In genomic region chr8:45367154-45367553, GRCm38 (mm10) we compare ENCODE assay signal across 39 mouse cellular contexts. TPM values are rescaled to one million over a fixed set of nuclear protein-coding genes. Genes with fewer than 3 reads are reported as not detected.
A peak's percentile ranks its signal among the peaks of the same experiment; 100 is the strongest.
DNase-seq lines count a peak whose midpoint lies in the region; ATAC-seq and TF ChIP-seq lines count a peak whose summit lies in the region.
"Had no signal": no experiment of that assay in that cellular context is flagged by ENCODE, and none has a peak within 500 bp of the region (broad histone marks: within the 10 kb centered on the region; RNA-seq: fewer than 3 reads in every experiment).

No protein-coding gene starts in this region.

- H3K36me3 ChIP-seq in spleen, adult 2 months (ENCODE audit: control insufficient read depth, insufficient read depth, low read length): no peaks in the 10 kb centered on the region
- no peaks in the 10 kb centered on the region for H3K36me3 ChIP-seq in hindbrain, embryonic 12.5 days
- H3K36me3 ChIP-seq: G1E; hindbrain, embryonic 13.5 days; liver, embryonic 12.5 days; midbrain, embryonic 13.5 days; stomach, embryonic 15.5 days had no signal

- H3K4me1 ChIP-seq in spleen, adult 2 months (ENCODE audit: control insufficient read depth, insufficient read depth, insufficient read length): no peaks in the 10 kb centered on the region
- no peaks in the 10 kb centered on the region for H3K4me1 ChIP-seq in hindbrain, embryonic 12.5 days
- H3K4me1 ChIP-seq: forebrain, embryonic 13.5 days; hindbrain, embryonic 13.5 days; liver, embryonic 12.5 days; midbrain, embryonic 13.5 days had no signal

- H3K27ac ChIP-seq in spleen, adult 2 months (ENCODE audit: insufficient read depth, low read length): peak overlapping the region; percentile 14; the same call in 1 of the 2 replicates
- H3K27ac ChIP-seq in hindbrain, embryonic 12.5 days: no peak overlapping the region
- H3K27ac ChIP-seq: forebrain, embryonic 13.5 days; hindbrain, embryonic 13.5 days; liver, embryonic 12.5 days; midbrain, embryonic 13.5 days; stomach, embryonic 15.5 days had no signal

- peak; percentile 99 for ATAC-seq in megakaryocyte, adult 5-6 weeks (ENCODE audit: poor library complexity, severe bottlenecking)
- no peak for ATAC-seq in hindbrain, embryonic 12.5 days (ENCODE audit: low FRiP score)
- ATAC-seq: forebrain, embryonic 13.5 days; intestine, embryonic 16.5 days; liver, embryonic 12.5 days; liver, postnatal 0 days; midbrain, embryonic 13.5 days had no signal

- no peak for TF ChIP-seq CTCF in spleen, adult 2 months (IDR thresholded peaks at IDR 0.05; ENCODE audit: extremely low read depth, insufficient read depth, insufficient read length, insufficient replicate concordance)

- no peak overlapping the region for H3K9ac ChIP-seq in hindbrain, embryonic 12.5 days
- H3K9ac ChIP-seq: forebrain, embryonic 13.5 days; hindbrain, embryonic 13.5 days; liver, embryonic 12.5 days; liver, postnatal 0 days; midbrain, embryonic 13.5 days; stomach, embryonic 15.5 days had no signal

- TF ChIP-seq POLR2A in spleen, adult 2 months (IDR thresholded peaks at IDR 0.05; ENCODE audit: low read depth, low read length): no peak

- WGBS in spleen, adult 2 months: 16% methylated on average over 1 of the region's 1 CpGs
- 94% methylated on average over 1 of the region's 1 CpGs for WGBS in hindbrain, embryonic 12.5 days

- no peak overlapping the region for H3K4me3 ChIP-seq in spleen, adult 2 months (ENCODE audit: extremely low read depth, insufficient read depth, insufficient read length)
- H3K4me3 ChIP-seq in hindbrain, embryonic 12.5 days: no peak overlapping the region
- H3K4me3 ChIP-seq: forebrain, embryonic 13.5 days; hindbrain, embryonic 13.5 days; liver, embryonic 12.5 days; midbrain, embryonic 13.5 days; stomach, embryonic 15.5 days had no signal

- H3K27me3 ChIP-seq in spleen, adult 2 months (ENCODE audit: control insufficient read depth, insufficient read depth, low read length): no peaks in the 10 kb centered on the region
- no peaks in the 10 kb centered on the region for H3K27me3 ChIP-seq in hindbrain, embryonic 12.5 days
- H3K27me3 ChIP-seq: forebrain, embryonic 13.5 days; hindbrain, embryonic 13.5 days; liver, embryonic 12.5 days; midbrain, embryonic 13.5 days; stomach, embryonic 15.5 days had no signal

- no peaks in the 10 kb centered on the region for H3K9me3 ChIP-seq in hindbrain, embryonic 12.5 days (replicated peaks)
- H3K9me3 ChIP-seq: forebrain, embryonic 13.5 days; hindbrain, embryonic 13.5 days; liver, embryonic 12.5 days; midbrain, embryonic 13.5 days; stomach, embryonic 15.5 days had no signal

- H3K4me2 ChIP-seq in hindbrain, embryonic 12.5 days (replicated peaks): no peak overlapping the region
- H3K4me2 ChIP-seq: forebrain, embryonic 13.5 days; hindbrain, embryonic 13.5 days; liver, embryonic 12.5 days; midbrain, embryonic 13.5 days; stomach, embryonic 15.5 days had no signal

- no peak for DNase-seq in spleen, adult 2 months (ENCODE audit: low read depth in 1 of 2, low spot score in 2 of 2)
- DNase-seq in spleen, postnatal 10 days (ENCODE audit: low spot score in 2 of 2): no peak
- DNase-seq in c-Kit-positive CD71-negative TER-119-negative erythroid progenitor cells, embryonic 14.5 days (ENCODE audit: low read depth): peak; percentile 9
- no peak for DNase-seq in adrenal gland, postnatal 14 days
- DNase-seq in cerebellum, adult 8-10 months: no peak
- DNase-seq: adrenal gland, adult 8-10 months; cerebellum, adult 11-12 months; cerebellum, postnatal 10 days; gastrocnemius, postnatal 25 days; kidney, postnatal 14 days; layer of hippocampus, postnatal 36 days; left cerebral cortex, postnatal 4 days; liver, postnatal 0 days; lung, postnatal 36 days; right cerebral cortex, postnatal 25 days; thymus, postnatal 14 days had no signal

RNA-seq across cellular contexts. Expression of gene Fam149a, which starts 14.9 kb away (rescaled TPM):
- polyA plus RNA-seq in spleen, adult 2 months (2012; rRNA removed): 2.1 and 2.3 TPM in 2 replicates
- 0.31 and 0.36 TPM in 2 replicates for total RNA-seq in megakaryocyte, adult 5-6 weeks (2015)
- 0.15 TPM in 1 of 2 replicates, not detected in the other for total RNA-seq in megakaryocyte, adult 5-6 weeks (2017)
- 6.4 and 7.3 TPM in 2 replicates for total RNA-seq in adrenal gland, postnatal 14 days (2021)
- polyA plus RNA-seq in hindbrain, embryonic 12.5 days (2016; fragmentation: Nextera tagmentation; extraction: Ambion mirVana): 10.4 and 11.9 TPM in 2 replicates
- total RNA-seq: megakaryocyte-erythroid progenitor cell, adult 5-6 weeks had no signal
- polyA plus RNA-seq: G1E had no signal

RNA-seq across cellular contexts. Expression of gene Cyp4v3, which starts 34.1 kb away (rescaled TPM):
- polyA plus RNA-seq in spleen, adult 2 months (2012; rRNA removed): 2.0 and 2.1 TPM in 2 replicates
- 18.4 and 21.6 TPM in 2 replicates for total RNA-seq in megakaryocyte, adult 5-6 weeks (2015)
- total RNA-seq in megakaryocyte, adult 5-6 weeks (2017): 18.0 and 21.5 TPM in 2 replicates
- 11.3 and 18.6 TPM in 2 replicates for total RNA-seq in adrenal gland, postnatal 14 days (2021)
- 1.2 and 1.4 TPM in 2 replicates for polyA plus RNA-seq in hindbrain, embryonic 12.5 days (2016; fragmentation: Nextera tagmentation; extraction: Ambion mirVana)
- polyA plus RNA-seq: G1E had no signal

RNA-seq across cellular contexts. Expression of gene Tlr3, which starts 43.7 kb away (rescaled TPM):
- 2.1 and 2.2 TPM in 2 replicates for polyA plus RNA-seq in spleen, adult 2 months (2012; rRNA removed)
- 1.8 and 2.2 TPM in 2 replicates for total RNA-seq in megakaryocyte, adult 5-6 weeks (2015)
- total RNA-seq in megakaryocyte, adult 5-6 weeks (2017): 0.29 and 0.41 TPM in 2 replicates
- 7.1 and 7.3 TPM in 2 replicates for total RNA-seq in adrenal gland, postnatal 14 days (2021)
- polyA plus RNA-seq in hindbrain, embryonic 12.5 days (2016; fragmentation: Nextera tagmentation; extraction: Ambion mirVana): 1.1 and 1.4 TPM in 2 replicates
- polyA plus RNA-seq: G1E had no signal

RNA-seq across cellular contexts. Expression of gene Gm45753, which starts 58.9 kb away (rescaled TPM):
- not detected in 2 replicates for polyA plus RNA-seq in spleen, adult 2 months (2012; rRNA removed)
- total RNA-seq in megakaryocyte, adult 5-6 weeks (2015): not detected in 2 replicates
- 0.12 TPM in 1 of 2 replicates, not detected in the other for total RNA-seq in megakaryocyte, adult 5-6 weeks (2017)
- 0.23 and 6.5 TPM in 2 replicates for total RNA-seq in adrenal gland, postnatal 14 days (2021)
- polyA plus RNA-seq in hindbrain, embryonic 12.5 days (2016; fragmentation: Nextera tagmentation; extraction: Ambion mirVana): not detected in 2 replicates
- total RNA-seq: G1E; gastrocnemius, adult 18-20 months; gastrocnemius, postnatal 25 days; heart, adult 8-10 months; heart, postnatal 25 days; layer of hippocampus, adult 18-20 months; layer of hippocampus, postnatal 36 days; left cerebral cortex, postnatal 4 days; megakaryocyte-erythroid progenitor cell, adult 5-6 weeks had no signal
- polyA plus RNA-seq: C2C12; cortical plate, adult 2 months; embryonic facial prominence, embryonic 14.5 days; forebrain, embryonic 13.5 days; G1E; heart, embryonic 14.5 days; hindbrain, embryonic 13.5 days; kidney, embryonic 14.5 days; limb, embryonic 14.5 days; lung, embryonic 16.5 days; midbrain, embryonic 13.5 days; neural tube, embryonic 14.5 days; urinary bladder, adult 2 months had no signal
